Mouse (Mus musculus): Measurements from ENCODE around the gene Runx1. TPM values are rescaled to one million over a fixed set of nuclear protein-coding genes. Genes with fewer than 3 reads are reported as not detected.

Runx1 gene
- polyA plus RNA-seq, 1 experiment = 87.4 TPM

- H3K27ac ChIP-seq (ENCODE audit: control insufficient read depth, insufficient read depth, low read length) = no peak overlapping the region
- peaks cover 37% of the 10 kb centered on the region for H3K4me1 ChIP-seq (replicated peaks; ENCODE audit: control insufficient read depth, insufficient read depth, low read length)
- peaks cover 3% of the 10 kb centered on the region; the same call in 1 of the 2 replicates for H3K36me3 ChIP-seq (ENCODE audit: control insufficient read depth, insufficient read depth, low read length)
- 18% methylated on average over 3 of the region's 3 CpGs for WGBS
- DNase-seq = no peak
- H3K4me3 ChIP-seq (ENCODE audit: control insufficient read depth, insufficient read depth, low read length) = no peak overlapping the region
- TF ChIP-seq POLR2A (IDR thresholded peaks at IDR 0.05; ENCODE audit: control insufficient read depth, extremely low read depth, insufficient read depth, low read length, poor library complexity) = no peak
- TF ChIP-seq CTCF (IDR thresholded peaks at IDR 0.05; ENCODE audit: borderline replicate concordance, control insufficient read depth, extremely low read depth, insufficient read depth, low read length, poor library complexity) = no peak
- H3K27me3 ChIP-seq (ENCODE audit: control insufficient read depth, insufficient read depth, low read length) = no peaks in the 10 kb centered on the region
Observed at GRCm38 (mm10) chr16:92724526-92724925, 101.4 kb downstream of the Runx1 start.

GRCm38 (mm10) chr16:92720678-92721077 lies 105.3 kb downstream of the Runx1 start:
- no peak for DNase-seq
- H3K27ac ChIP-seq (ENCODE audit: control insufficient read depth, insufficient read depth, low read length) = no peak overlapping the region
- TF ChIP-seq POLR2A (IDR thresholded peaks at IDR 0.05; ENCODE audit: control insufficient read depth, extremely low read depth, insufficient read depth, low read length, poor library complexity) = no peak
- no peak for TF ChIP-seq CTCF (IDR thresholded peaks at IDR 0.05; ENCODE audit: borderline replicate concordance, control insufficient read depth, extremely low read depth, insufficient read depth, low read length, poor library complexity)
- H3K36me3 ChIP-seq (ENCODE audit: control insufficient read depth, insufficient read depth, low read length) = no peaks in the 10 kb centered on the region
- WGBS = 87% methylated on average over 10 of the region's 10 CpGs
- H3K4me3 ChIP-seq (ENCODE audit: control insufficient read depth, insufficient read depth, low read length) = no peak overlapping the region
- H3K27me3 ChIP-seq (ENCODE audit: control insufficient read depth, insufficient read depth, low read length) = no peaks in the 10 kb centered on the region
- peaks cover 46% of the 10 kb centered on the region for H3K4me1 ChIP-seq (replicated peaks; ENCODE audit: control insufficient read depth, insufficient read depth, low read length)

GRCm38 (mm10) chr16:92719725-92720124 lies 106.2 kb downstream of the Runx1 start:
- 93% methylated on average over 6 of the region's 6 CpGs for WGBS
- Histone ChIP-seq H3K4me1 (replicated peaks; ENCODE audit: control insufficient read depth, insufficient read depth, low read length) (peaks cover 48% of the 10 kb centered on the region), H3K4me3 (ENCODE audit: control insufficient read depth, insufficient read depth, low read length) (no peak overlapping the region)

GRCm38 (mm10) chr16:92715599-92716483 lies 110.1 kb downstream of the Runx1 start:
- TF ChIP-seq POLR2A (IDR thresholded peaks at IDR 0.05; ENCODE audit: control insufficient read depth, extremely low read depth, insufficient read depth, low read length, poor library complexity) (peak; percentile 32; the same call in 1 of the 2 replicates), CTCF (IDR thresholded peaks at IDR 0.05; ENCODE audit: borderline replicate concordance, control insufficient read depth, extremely low read depth, insufficient read depth, low read length, poor library complexity) (no peak)
- Histone ChIP-seq H3K36me3 (ENCODE audit: control insufficient read depth, insufficient read depth, low read length) (no peaks in the 10 kb centered on the region), H3K4me3 (ENCODE audit: control insufficient read depth, insufficient read depth, low read length) (0 out of 2 replicates have a peak overlapping the region, but pooled peaks have one; percentile 11), H3K27ac (ENCODE audit: control insufficient read depth, insufficient read depth, low read length) (peak overlapping the region; percentile 99), H3K4me1 (replicated peaks; ENCODE audit: control insufficient read depth, insufficient read depth, low read length) (peaks cover 58% of the 10 kb centered on the region), H3K27me3 (ENCODE audit: control insufficient read depth, insufficient read depth, low read length) (no peaks in the 10 kb centered on the region)
- WGBS = 15% methylated on average over 15 of the region's 15 CpGs
- peak; percentile 85 for DNase-seq

More at GRCm38 (mm10) chr16:92719725-92720124, 106.2 kb downstream of the Runx1 start:
- H3K36me3 ChIP-seq (ENCODE audit: control insufficient read depth, insufficient read depth, low read length) = no peaks in the 10 kb centered on the region
- DNase-seq = no peak
- H3K27ac ChIP-seq (ENCODE audit: control insufficient read depth, insufficient read depth, low read length) = no peak overlapping the region
- TF ChIP-seq CTCF (IDR thresholded peaks at IDR 0.05; ENCODE audit: borderline replicate concordance, control insufficient read depth, extremely low read depth, insufficient read depth, low read length, poor library complexity) (no peak), POLR2A (IDR thresholded peaks at IDR 0.05; ENCODE audit: control insufficient read depth, extremely low read depth, insufficient read depth, low read length, poor library complexity) (no peak)
- no peaks in the 10 kb centered on the region for H3K27me3 ChIP-seq (ENCODE audit: control insufficient read depth, insufficient read depth, low read length)

- no peak for TF ChIP-seq POLR2A (IDR thresholded peaks at IDR 0.05; ENCODE audit: control insufficient read depth, extremely low read depth, insufficient read depth, low read length, poor library complexity)
- TF ChIP-seq CTCF (IDR thresholded peaks at IDR 0.05; ENCODE audit: borderline replicate concordance, control insufficient read depth, extremely low read depth, insufficient read depth, low read length, poor library complexity) = no peak
- H3K27me3 ChIP-seq (ENCODE audit: control insufficient read depth, insufficient read depth, low read length) = no peaks in the 10 kb centered on the region
- no peak overlapping the region for H3K27ac ChIP-seq (ENCODE audit: control insufficient read depth, insufficient read depth, low read length)
- DNase-seq = no peak
- H3K36me3 ChIP-seq (ENCODE audit: control insufficient read depth, insufficient read depth, low read length) = no peaks in the 10 kb centered on the region
- H3K4me1 ChIP-seq (replicated peaks; ENCODE audit: control insufficient read depth, insufficient read depth, low read length) = peaks cover 29% of the 10 kb centered on the region
- 84% methylated on average over 1 of the region's 1 CpGs for WGBS
- H3K4me3 ChIP-seq (ENCODE audit: control insufficient read depth, insufficient read depth, low read length) = no peak overlapping the region
Observed at GRCm38 (mm10) chr16:92710161-92710560, 115.8 kb downstream of the Runx1 start.

- peaks cover 25% of the 10 kb centered on the region for H3K4me1 ChIP-seq (replicated peaks; ENCODE audit: control insufficient read depth, insufficient read depth, low read length)
- H3K27me3 ChIP-seq (ENCODE audit: control insufficient read depth, insufficient read depth, low read length) = no peaks in the 10 kb centered on the region
- no peaks in the 10 kb centered on the region for H3K36me3 ChIP-seq (ENCODE audit: control insufficient read depth, insufficient read depth, low read length)
- TF ChIP-seq POLR2A (IDR thresholded peaks at IDR 0.05; ENCODE audit: control insufficient read depth, extremely low read depth, insufficient read depth, low read length, poor library complexity) (no peak), CTCF (IDR thresholded peaks at IDR 0.05; ENCODE audit: borderline replicate concordance, control insufficient read depth, extremely low read depth, insufficient read depth, low read length, poor library complexity) (no peak)
- peak; percentile 47 for DNase-seq
- H3K4me3 ChIP-seq (ENCODE audit: control insufficient read depth, insufficient read depth, low read length) = no peak overlapping the region
- H3K27ac ChIP-seq (ENCODE audit: control insufficient read depth, insufficient read depth, low read length) = no peak overlapping the region
- 84% methylated on average over 4 of the region's 4 CpGs for WGBS
Observed at GRCm38 (mm10) chr16:92708718-92709117, 117.2 kb downstream of the Runx1 start.
